Mouse (Mus musculus): Measurements from ENCODE around the gene Agpat2. TPM values are rescaled to one million over a fixed set of nuclear protein-coding genes. Genes with fewer than 3 reads are reported as not detected.

Agpat2 gene
- total RNA-seq (2017): 32.2 and 38.7 TPM in 2 replicates

- peak; percentile 67 for ATAC-seq (replicated peaks; ENCODE audit: low read depth, poor library complexity, severe bottlenecking)
Measured at GRCm38 (mm10) chr2:26603720-26604671, at the start of gene Agpat2. TSS of gene Agpat2 (minus strand) at chr2:26604417.

- peak; percentile 99 for ATAC-seq (replicated peaks; ENCODE audit: low read depth, poor library complexity, severe bottlenecking)
Measured at GRCm38 (mm10) chr2:26646643-26647293, 42.6 kb upstream of the Agpat2 start.

GRCm38 (mm10) chr2:26643942-26644341, 39.7 kb upstream of the Agpat2 start:
- peak; percentile 28; the same call in 1 of the 2 replicates for ATAC-seq (replicated peaks; ENCODE audit: low read depth, poor library complexity, severe bottlenecking)

- no peak for ATAC-seq (replicated peaks; ENCODE audit: low read depth, poor library complexity, severe bottlenecking)
Measured at GRCm38 (mm10) chr2:26641006-26641647, 36.9 kb upstream of the Agpat2 start.

GRCm38 (mm10) chr2:26639838-26640830, 35.9 kb upstream of the Agpat2 start:
- peak; percentile 81 for ATAC-seq (replicated peaks; ENCODE audit: low read depth, poor library complexity, severe bottlenecking)

- ATAC-seq (replicated peaks; ENCODE audit: low read depth, poor library complexity, severe bottlenecking): no peak
Measured at GRCm38 (mm10) chr2:26639083-26639482, 34.9 kb upstream of the Agpat2 start.

- no peak for ATAC-seq (replicated peaks; ENCODE audit: low read depth, poor library complexity, severe bottlenecking)
Measured at GRCm38 (mm10) chr2:26638572-26638971, 34.4 kb upstream of the Agpat2 start.

GRCm38 (mm10) chr2:26638039-26638438, 33.8 kb upstream of the Agpat2 start:
- ATAC-seq (replicated peaks; ENCODE audit: low read depth, poor library complexity, severe bottlenecking): no peak

- ATAC-seq (replicated peaks; ENCODE audit: low read depth, poor library complexity, severe bottlenecking): no peak
Measured at GRCm38 (mm10) chr2:26637316-26637932, 33.2 kb upstream of the Agpat2 start.

- ATAC-seq (replicated peaks; ENCODE audit: low read depth, poor library complexity, severe bottlenecking): no peak
Measured at GRCm38 (mm10) chr2:26636325-26636635, 32.1 kb upstream of the Agpat2 start.

GRCm38 (mm10) chr2:26635489-26636324, 31.5 kb upstream of the Agpat2 start:
- no peak for ATAC-seq (replicated peaks; ENCODE audit: low read depth, poor library complexity, severe bottlenecking)

- ATAC-seq (replicated peaks; ENCODE audit: low read depth, poor library complexity, severe bottlenecking): peak; percentile 43
Measured at GRCm38 (mm10) chr2:26634629-26635488, 30.6 kb upstream of the Agpat2 start.

GRCm38 (mm10) chr2:26633953-26634530, 29.8 kb upstream of the Agpat2 start:
- ATAC-seq (replicated peaks; ENCODE audit: low read depth, poor library complexity, severe bottlenecking): no peak

- no peak for ATAC-seq (replicated peaks; ENCODE audit: low read depth, poor library complexity, severe bottlenecking)
Measured at GRCm38 (mm10) chr2:26632541-26633395, 28.6 kb upstream of the Agpat2 start.

GRCm38 (mm10) chr2:26628792-26629437, 24.7 kb upstream of the Agpat2 start:
- no peak; the same call in 1 of the 2 replicates for ATAC-seq (replicated peaks; ENCODE audit: low read depth, poor library complexity, severe bottlenecking)
